11 mouse cellular contexts compared by ENCODE assay signal in genomic region chr6:134502335-134502734, GRCm38 (mm10).
"Had no signal": no experiment of that assay in that cellular context is flagged by ENCODE, and none has a peak within 500 bp of the region (broad histone marks: within the 10 kb centered on the region; RNA-seq: fewer than 3 reads in every experiment).

No protein-coding gene starts in this region.

- H3K27ac ChIP-seq: left cerebral cortex, adult 2 months; limb, embryonic 10.5 days; liver, embryonic 15.5 days; midbrain, embryonic 13.5 days had no signal

- H3K9me3 ChIP-seq: limb, embryonic 10.5 days; liver, embryonic 15.5 days; midbrain, embryonic 13.5 days had no signal

- H3K9ac ChIP-seq: liver, embryonic 15.5 days; midbrain, embryonic 13.5 days had no signal

- H3K27me3 ChIP-seq: liver, embryonic 15.5 days; midbrain, embryonic 13.5 days had no signal

- H3K4me2 ChIP-seq: liver, embryonic 11.5 days; liver, embryonic 15.5 days; midbrain, embryonic 13.5 days had no signal

- DNase-seq: kidney, adult 18-20 months; lung, adult 2 months; lung, postnatal 36 days; right cerebral cortex, postnatal 14 days; thymus, adult 2 months; thymus, postnatal 25 days had no signal

- H3K4me3 ChIP-seq: left cerebral cortex, adult 2 months; limb, embryonic 10.5 days; liver, embryonic 15.5 days; midbrain, embryonic 13.5 days had no signal

- ATAC-seq: midbrain, embryonic 13.5 days had no signal
